Mouse (Mus musculus) myocyte (in vitro differentiated cells): ENCODE results near the gene Hrct1. TPM values are rescaled to one million over a fixed set of nuclear protein-coding genes. Genes with fewer than 3 reads are reported as not detected.

ENCODE experiments used
- H3K27me3 ChIP-seq: one replicate; pipeline ENCODE4 v1.6.1; 2011; ENCODE audit not compliant: control insufficient read depth, insufficient read depth, insufficient read length
- H3K36me3 ChIP-seq: one replicate; pipeline ENCODE4 v1.6.1; 2011; ENCODE audit not compliant: control insufficient read depth, insufficient read depth
- H3K4me2 ChIP-seq: one replicate; pipeline ENCODE4 v1.6.1; 2011; ENCODE audit warnings: low read depth, control low read depth
- H3K4me3 ChIP-seq: one replicate; pipeline ENCODE4 v1.5.1; 2011; ENCODE audit warnings: mild to moderate bottlenecking, control low read depth, moderate library complexity
- H3K79me2 ChIP-seq: one replicate; pipeline ENCODE4 v1.6.1; 2011; ENCODE audit not compliant: control insufficient read depth, insufficient read depth
- H3ac ChIP-seq: one replicate; pipeline ENCODE4 v1.6.1; 2011; ENCODE audit not compliant: control insufficient read depth, insufficient read length
- CEBPB ChIP-seq: IDR thresholded peaks from 2 replicates; pipeline ENCODE4 v1.6.1; 2011; ENCODE audit warnings: mild to moderate bottlenecking, moderate library complexity; ENCODE audit not compliant: poor library complexity, insufficient read depth, severe bottlenecking
- E2F4 ChIP-seq: IDR thresholded peaks from one replicate; pipeline ENCODE4 v1.6.1; 2011; ENCODE audit warnings: mild to moderate bottlenecking, control low read depth, moderate library complexity; ENCODE audit not compliant: insufficient read depth
- MAX ChIP-seq: IDR thresholded peaks from one replicate; pipeline ENCODE4 v1.6.1; 2011; ENCODE audit warnings: low read depth, mild to moderate bottlenecking, control low read depth
- MYOD1 ChIP-seq, 3 experiments: IDR thresholded peaks; one replicate each; pipeline ENCODE4 v1.6.1; 2011; ENCODE audit warnings: control low read depth in 2 of 3, low read depth in 2 of 3, mild to moderate bottlenecking in 2 of 3, moderate library complexity in 1 of 3; ENCODE audit not compliant: insufficient read length in 2 of 3, control insufficient read depth in 1 of 3
- MYOG ChIP-seq, 3 experiments: IDR thresholded peaks; one replicate each; pipeline ENCODE4 v1.6.1; 2011; ENCODE audit warnings: control low read depth in 2 of 3, low read depth in 2 of 3, mild to moderate bottlenecking in 2 of 3; ENCODE audit not compliant: insufficient read length in 2 of 3, control insufficient read depth in 1 of 3, insufficient read depth in 1 of 3
- POLR2A ChIP-seq: IDR thresholded peaks from one replicate; pipeline ENCODE4 v1.6.1; 2011; ENCODE audit warnings: low read depth, mild to moderate bottlenecking, control low read depth, moderate library complexity; ENCODE audit not compliant: insufficient read length
- POLR2AphosphoS2 ChIP-seq: IDR thresholded peaks from one replicate; pipeline ENCODE4 v1.6.1; 2011; ENCODE audit warnings: low read depth, control low read depth; ENCODE audit not compliant: insufficient read length
- REST ChIP-seq: IDR thresholded peaks from one replicate; pipeline ENCODE4 v1.6.1; 2011; ENCODE audit warnings: mild to moderate bottlenecking, control low read depth, moderate library complexity; ENCODE audit not compliant: insufficient read depth, insufficient read length
- SRF ChIP-seq: IDR thresholded peaks from one replicate; pipeline ENCODE4 v1.6.1; 2011; ENCODE audit warnings: low read depth; ENCODE audit not compliant: control insufficient read depth, insufficient read length
- TCF12 ChIP-seq: IDR thresholded peaks from one replicate; pipeline ENCODE4 v1.6.1; 2011; ENCODE audit warnings: mild to moderate bottlenecking, control low read depth; ENCODE audit not compliant: poor library complexity, insufficient read depth, severe bottlenecking
- TCF3 ChIP-seq: IDR thresholded peaks from one replicate; pipeline ENCODE4 v1.6.1; 2011; ENCODE audit warnings: low read depth, control low read depth; ENCODE audit not compliant: insufficient read length
- USF1 ChIP-seq: IDR thresholded peaks from one replicate; pipeline ENCODE4 v1.6.1; 2011; ENCODE audit warnings: low read depth, mild to moderate bottlenecking, control low read depth, moderate library complexity
- polyA plus RNA-seq: library from polyadenylated mRNA; unstranded; fragments of >200 nt; fragmentation: generic; extraction: Trizol; gene quantifications from one replicate; pipeline ENCODE4 v1.2.1, GENCODE M21; 2012; ENCODE audit warnings: missing spikeins

The Hrct1 gene
- polyA plus RNA-seq, 1 experiment, result 0.78 TPM

DNA sequence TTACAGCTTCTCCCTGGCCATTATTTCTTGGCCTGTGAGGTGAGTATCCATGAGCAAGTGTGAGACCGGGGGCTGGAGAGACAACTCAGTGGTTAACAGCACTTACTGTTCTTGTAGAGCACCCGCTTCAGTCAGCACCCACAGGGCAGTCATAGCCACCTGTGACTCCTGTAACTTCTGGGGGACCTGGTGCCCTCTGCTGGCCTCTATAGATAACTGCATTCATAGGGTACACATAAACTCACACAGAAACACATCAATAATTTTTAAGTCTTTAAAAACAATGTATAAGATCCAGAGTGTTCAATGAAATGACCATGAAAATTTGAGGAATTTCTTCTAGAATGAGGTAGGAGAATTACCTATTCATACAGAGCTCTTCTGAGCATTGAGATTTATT lies 42.4 kb downstream of the Hrct1 start:
- no peaks in the 10 kb centered on the region for H3K79me2 ChIP-seq
- no peak overlapping the region for H3K4me2 ChIP-seq
- no peak overlapping the region for H3ac ChIP-seq
- H3K27me3 ChIP-seq, result peaks cover 29% of the 10 kb centered on the region
- TF ChIP-seq TCF12 (no peak), MYOD1 (IDR thresholded peaks at IDR 0.05; ENCODE audit: control insufficient read depth in 1 of 3, insufficient read length in 2 of 3, low read depth in 2 of 3) (no peak), TCF3 (no peak), MYOG (IDR thresholded peaks at IDR 0.05; ENCODE audit: control insufficient read depth in 1 of 3, insufficient read depth in 1 of 3, insufficient read length in 2 of 3, low read depth in 2 of 3) (no peak), POLR2A (no peak), REST (no peak)
- H3K36me3 ChIP-seq, result no peaks in the 10 kb centered on the region
- no peak overlapping the region for H3K4me3 ChIP-seq

DNA sequence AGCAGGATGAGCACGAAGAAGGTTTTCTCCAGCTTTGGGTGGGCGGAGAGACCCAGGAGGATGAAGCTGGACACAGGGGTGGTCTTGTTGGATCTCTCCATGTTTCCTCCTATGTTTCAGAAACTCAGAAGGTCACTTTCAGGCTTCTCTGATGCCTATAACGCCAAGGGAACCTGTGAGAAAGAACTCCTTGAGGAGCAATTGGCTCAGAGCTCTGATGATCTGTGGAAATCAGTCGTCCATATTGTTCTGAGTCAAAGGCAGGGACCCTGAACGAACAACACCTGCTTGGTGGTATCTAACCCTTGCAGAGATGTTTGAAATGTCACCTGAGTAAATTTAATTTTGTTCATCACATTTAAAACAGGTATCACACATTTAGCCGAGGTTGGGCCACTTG lies 43.9 kb downstream of the Hrct1 start, which contains the start of gene Olfr159:
TSS of gene Olfr159 (minus strand) at position 101 of the 400 bp plus-strand sequence.
- Histone ChIP-seq H3K4me3 (no peak within 1 kb of the TSS), H3K4me2 (no peak within 1 kb of the TSS), H3K27me3 (peaks cover 29% of the 10 kb centered on the region), H3K79me2 (no peaks in the 10 kb centered on the region), H3ac (no peak within 1 kb of the TSS), H3K36me3 (no peaks in the 10 kb centered on the region)
- TF ChIP-seq REST (no peak), E2F4 (no peak), CEBPB (no peak), MAX (no peak), POLR2AphosphoS2 (no peak), MYOD1 (IDR thresholded peaks at IDR 0.05; ENCODE audit: control insufficient read depth in 1 of 3, insufficient read length in 2 of 3, low read depth in 2 of 3) (no peak), SRF (no peak), POLR2A (no peak), TCF3 (no peak), USF1 (no peak), MYOG (IDR thresholded peaks at IDR 0.05; ENCODE audit: control insufficient read depth in 1 of 3, insufficient read depth in 1 of 3, insufficient read length in 2 of 3, low read depth in 2 of 3) (no peak), TCF12 (no peak)

DNA sequence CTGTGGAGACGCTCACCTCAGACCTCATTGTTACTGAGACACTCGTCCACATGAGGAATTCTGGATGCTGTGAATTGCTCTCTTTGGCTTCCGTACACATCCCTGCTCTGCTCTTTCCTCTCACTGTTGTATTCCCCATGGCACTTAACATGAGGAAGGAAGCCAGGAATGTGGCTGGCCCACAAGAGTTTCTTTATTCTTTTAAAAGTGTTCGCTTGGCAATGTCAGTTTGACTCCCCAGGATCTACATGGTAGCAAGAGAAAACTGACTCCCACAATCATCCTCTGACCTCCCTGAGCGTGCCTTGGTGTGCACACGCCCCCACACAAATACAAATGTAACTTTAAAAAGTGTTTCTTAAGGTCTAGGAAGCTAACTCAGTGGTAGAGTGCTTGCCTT lies 44.6 kb downstream of the Hrct1 start:
- no peak overlapping the region for H3ac ChIP-seq
- no peaks in the 10 kb centered on the region for H3K36me3 ChIP-seq
- H3K4me3 ChIP-seq, result no peak overlapping the region
- no peaks in the 10 kb centered on the region for H3K79me2 ChIP-seq
- no peak overlapping the region for H3K4me2 ChIP-seq
- peaks cover 29% of the 10 kb centered on the region for H3K27me3 ChIP-seq
- TF ChIP-seq TCF3, result no peak
- TF ChIP-seq USF1, result no peak
- no peak for TF ChIP-seq SRF
- no peak for TF ChIP-seq REST
- TF ChIP-seq MAX, result no peak
- no peak for TF ChIP-seq E2F4
- TF ChIP-seq CEBPB, result no peak
- no peak for TF ChIP-seq TCF12
- TF ChIP-seq MYOG (IDR thresholded peaks at IDR 0.05; ENCODE audit: control insufficient read depth in 1 of 3, insufficient read depth in 1 of 3, insufficient read length in 2 of 3, low read depth in 2 of 3), result no peak
- no peak for TF ChIP-seq POLR2AphosphoS2
- no peak for TF ChIP-seq MYOD1 (IDR thresholded peaks at IDR 0.05; ENCODE audit: control insufficient read depth in 1 of 3, insufficient read length in 2 of 3, low read depth in 2 of 3)

DNA sequence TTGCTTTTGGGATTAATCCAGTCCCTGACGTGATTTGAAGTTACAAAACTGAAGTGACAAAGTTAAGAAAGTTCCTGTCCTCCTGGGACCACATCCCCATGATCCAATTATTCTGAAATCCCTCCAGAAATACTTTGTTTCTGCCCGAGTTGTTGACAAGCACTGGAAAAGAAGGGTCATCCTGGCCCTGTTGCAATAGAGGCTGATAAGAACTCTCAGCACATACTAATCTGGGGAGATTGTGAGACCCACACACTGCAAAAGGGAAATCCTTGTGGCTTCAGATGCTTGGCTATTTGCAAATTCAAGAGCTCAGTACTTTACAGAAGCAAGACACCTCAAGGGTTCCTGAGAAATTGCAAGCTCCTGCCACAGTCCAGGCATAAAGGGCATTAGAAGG lies 45.3 kb downstream of the Hrct1 start:
- H3K79me2 ChIP-seq, result no peaks in the 10 kb centered on the region
- no peak for TF ChIP-seq USF1
- no peak for TF ChIP-seq SRF
- no peak for TF ChIP-seq CEBPB
- TF ChIP-seq E2F4, result no peak
- H3ac ChIP-seq, result no peak overlapping the region
- H3K27me3 ChIP-seq, result peaks cover 29% of the 10 kb centered on the region
- no peak overlapping the region for H3K4me2 ChIP-seq
- H3K4me3 ChIP-seq, result no peak overlapping the region
- no peaks in the 10 kb centered on the region for H3K36me3 ChIP-seq

Other genes with a start within 250 kb of the Hrct1 start
- not detected for gene Sit1, start 243.5 kb upstream of the Hrct1 start, polyA plus RNA-seq
- 111 TPM for gene Ccdc107, start 234.3 kb upstream of the Hrct1 start, polyA plus RNA-seq
- 5.7 TPM for gene Arhgef39, start 227.5 kb upstream of the Hrct1 start, polyA plus RNA-seq
- gene Car9, start 220.2 kb upstream of the Hrct1 start, polyA plus RNA-seq, result 10.7 TPM
- gene Tpm2, start 203.4 kb upstream of the Hrct1 start, polyA plus RNA-seq, result 2,542 TPM
- gene Creb3, start 164.9 kb upstream of the Hrct1 start, polyA plus RNA-seq, result 73.9 TPM
- 225 TPM for gene Tln1, start 164.5 kb upstream of the Hrct1 start, polyA plus RNA-seq
- 28.6 TPM for gene Rgp1, start 148.5 kb upstream of the Hrct1 start, polyA plus RNA-seq
- gene Gba2, start 148.3 kb upstream of the Hrct1 start, polyA plus RNA-seq, result 5.9 TPM
- gene Msmp, start 142.7 kb upstream of the Hrct1 start, polyA plus RNA-seq, result not detected
- 9.1 TPM for gene Npr2, start 95.3 kb upstream of the Hrct1 start, polyA plus RNA-seq
- 0.02 TPM for gene Spag8, start 73.6 kb upstream of the Hrct1 start, polyA plus RNA-seq
- gene Hint2, start 70.7 kb upstream of the Hrct1 start, polyA plus RNA-seq, result 99.1 TPM
- 1.7 TPM for gene Tmem8b, start 58.2 kb upstream of the Hrct1 start, polyA plus RNA-seq
- 3.4 TPM for gene Fam221b, start 58.0 kb upstream of the Hrct1 start, polyA plus RNA-seq
- gene Olfr70, start 26.4 kb upstream of the Hrct1 start, polyA plus RNA-seq, result not detected
- not detected for gene Olfr71, start 16.9 kb upstream of the Hrct1 start, polyA plus RNA-seq
- 0.02 TPM for gene Spaar, start 2.8 kb downstream of the Hrct1 start, polyA plus RNA-seq
- gene Olfr159, start 43.8 kb downstream of the Hrct1 start, polyA plus RNA-seq, result not detected
- not detected for gene Olfr156, start 96.7 kb downstream of the Hrct1 start, polyA plus RNA-seq
- not detected for gene Olfr157, start 113.0 kb downstream of the Hrct1 start, polyA plus RNA-seq
- not detected for gene Olfr155, start 124.4 kb downstream of the Hrct1 start, polyA plus RNA-seq
- gene Reck, start 148.3 kb downstream of the Hrct1 start, polyA plus RNA-seq, result 0.61 TPM
- 113 TPM for gene Glipr2, start 230.2 kb downstream of the Hrct1 start, polyA plus RNA-seq